Mouse (Mus musculus) granulocyte monocyte progenitor cell, adult 5-6 weeks (primary cell): ENCODE results near the gene Mmgt2. TPM values are rescaled to one million over a fixed set of nuclear protein-coding genes. Genes with fewer than 3 reads are reported as not detected.

Experiments
- ATAC-seq: replicated peaks from 2 replicates; pipeline ENCODE4 v1.8.0; 2016; ENCODE audit warnings: mild to moderate bottlenecking, moderate TSS enrichment, inconsistent platforms; ENCODE audit not compliant: poor library complexity, severe bottlenecking
- total RNA-seq, 2 experiments: library from RNA; stranded (forward) in 1 of 2; stranded (reverse) in 1 of 2; fragments of 200-712, 200-1000 nt in 1 of 2; fragments of >200 nt in 1 of 2; fragmentation: Nextera tagmentation in 1 of 2; gene quantifications; 2 replicates each; pipeline ENCODE4 v1.2.3; 2014 to 2017

The Mmgt2 gene
- total RNA-seq (2014; fragmentation: Nextera tagmentation), result 16.7 and 34.1 TPM in 2 replicates
- 15.9 and 23.7 TPM in 2 replicates for total RNA-seq (2017)

- ATAC-seq, result peak; percentile 73
These were observed at the start of gene Mmgt2 for GRCm38 (mm10) chr11:62648591-62649391. Gene Mmgt2 (plus strand): TSS chr11:62648664.

- no peak for ATAC-seq
These were observed 46.5 kb upstream of the Mmgt2 start for GRCm38 (mm10) chr11:62601732-62602618.

GRCm38 (mm10) chr11:62602619-62603311 is 45.7 kb upstream of the Mmgt2 start:
- ATAC-seq, result peak; percentile 82

- ATAC-seq, result no peak
These were observed 45.0 kb upstream of the Mmgt2 start for GRCm38 (mm10) chr11:62603312-62604056.

- ATAC-seq, result no peak
These were observed 44.2 kb upstream of the Mmgt2 start for GRCm38 (mm10) chr11:62604123-62604706.

GRCm38 (mm10) chr11:62604886-62605618 is 43.4 kb upstream of the Mmgt2 start:
- no peak for ATAC-seq

- ATAC-seq, result no peak
These were observed 42.7 kb upstream of the Mmgt2 start for GRCm38 (mm10) chr11:62605619-62606298.

GRCm38 (mm10) chr11:62606299-62607169 is 41.9 kb upstream of the Mmgt2 start:
- ATAC-seq, result no peak

GRCm38 (mm10) chr11:62607170-62607951 is 41.1 kb upstream of the Mmgt2 start:
- ATAC-seq, result no peak

GRCm38 (mm10) chr11:62607952-62608201 is 40.6 kb upstream of the Mmgt2 start:
- no peak for ATAC-seq

GRCm38 (mm10) chr11:62608826-62609675 is 39.4 kb upstream of the Mmgt2 start:
- peak; percentile 86 for ATAC-seq

- no peak for ATAC-seq
These were observed 38.2 kb upstream of the Mmgt2 start for GRCm38 (mm10) chr11:62610304-62610703.

- ATAC-seq, result no peak
These were observed 35.9 kb upstream of the Mmgt2 start for GRCm38 (mm10) chr11:62612604-62613003.

GRCm38 (mm10) chr11:62613657-62614365 is 34.7 kb upstream of the Mmgt2 start:
- ATAC-seq, result peak; percentile 85

- ATAC-seq, result no peak
These were observed 33.5 kb upstream of the Mmgt2 start for GRCm38 (mm10) chr11:62614876-62615410.
